Mouse (Mus musculus): ENCODE measurements around the gene Dhx36.

The Dhx36 gene

DNA sequence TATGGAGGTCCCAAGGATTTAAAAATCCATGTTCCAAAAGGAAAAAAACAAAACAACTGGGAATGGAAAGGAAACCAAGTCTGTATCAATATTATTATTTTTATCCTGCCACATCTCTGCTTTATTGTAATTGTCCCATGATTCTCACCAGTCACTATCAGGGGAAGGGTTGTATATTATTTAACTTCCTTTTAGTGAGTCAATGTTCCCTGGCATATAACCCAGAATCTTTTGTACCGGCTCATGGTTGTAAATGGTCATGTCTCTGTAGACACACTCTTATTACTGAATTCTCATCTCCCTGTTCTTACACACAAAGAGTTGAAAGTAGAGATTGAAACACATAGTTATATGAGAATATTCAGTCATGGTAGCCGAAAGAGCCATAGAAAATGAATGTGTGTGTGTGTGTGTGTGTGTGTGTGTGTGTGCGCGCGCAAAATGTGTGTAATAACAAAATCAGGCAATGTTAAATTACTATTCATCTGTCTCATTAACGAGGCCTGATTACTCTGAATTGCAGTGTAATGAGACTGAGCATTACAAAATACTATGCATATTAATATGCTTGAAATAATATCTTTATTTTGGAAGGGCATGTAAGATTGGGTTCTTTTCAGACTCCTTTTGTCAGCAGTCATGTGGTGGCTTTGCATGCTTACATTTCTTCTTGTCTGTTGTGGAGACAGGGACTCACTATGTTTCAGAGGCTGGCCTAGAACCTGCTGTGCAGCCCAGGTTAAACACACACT lies 88.2 kb downstream of the Dhx36 start:
- no peak for DNase-seq
